Mouse (Mus musculus) neural tube, embryonic 11.5 days (tissue): ENCODE measurements at regions not wholly inside any gene's neighbourhood (a gene's known extent, or its start where the extent isn't known, plus 50 kb on each side); places are given as distances from the start of the nearest gene placed in this dataset.
"Not testable (repeated sequence)": the region's sequence is repeated elsewhere in the genome, so short reads cannot be mapped to it uniquely, and the experiment has no call there.

Experiments
- ATAC-seq: fragments of 200-750 bp; cut with Nextera tagmentation; 2 replicates; pipeline ENCODE4 v1.8.0; 2017; ENCODE audit warnings: moderate number of reproducible peaks, mild to moderate bottlenecking, moderate TSS enrichment, moderate library complexity; ENCODE audit not compliant: insufficient read depth, low FRiP score, low TSS enrichment
- DNase-seq: peaks from one replicate; pipeline ENCODE4 v3.0.0-alpha.2; 2015; ENCODE audit warnings: low spot score
- H3K27ac ChIP-seq: fragments of 300-500 bp; sonication (generic); 2 replicates; pipeline ENCODE4 v1.5.1; 2014; ENCODE audit warnings: low read depth, mild to moderate bottlenecking, low read length
- H3K27me3 ChIP-seq: fragments of 300-500 bp; sonication (generic); 2 replicates; pipeline ENCODE4 v1.6.1; 2014; ENCODE audit warnings: mild to moderate bottlenecking, low read length, mixed read lengths; ENCODE audit not compliant: control insufficient read depth, insufficient read depth
- H3K36me3 ChIP-seq: fragments of 300-500 bp; sonication (generic); 2 replicates; pipeline ENCODE4 v1.6.1; 2014; ENCODE audit warnings: mild to moderate bottlenecking, low read length, moderate library complexity, mixed read lengths; ENCODE audit not compliant: control insufficient read depth, insufficient read depth
- H3K4me1 ChIP-seq: fragments of 300-500 bp; sonication (generic); 2 replicates; pipeline ENCODE4 v1.6.1; 2014; ENCODE audit warnings: low read length, mixed read lengths; ENCODE audit not compliant: control insufficient read depth, insufficient read depth
- H3K4me2 ChIP-seq: fragments of 300-500 bp; sonication (generic); 2 replicates; pipeline ENCODE4 v1.6.1; 2014; ENCODE audit warnings: low read depth, mild to moderate bottlenecking, moderate library complexity
- H3K4me3 ChIP-seq: fragments of 300-500 bp; sonication (generic); 2 replicates; pipeline ENCODE4 v1.5.1; 2014; ENCODE audit warnings: low read depth, low read length
- H3K9ac ChIP-seq: fragments of 300-500 bp; sonication (generic); 2 replicates; pipeline ENCODE4 v1.6.1; 2014; ENCODE audit warnings: mild to moderate bottlenecking, low read length
- H3K9me3 ChIP-seq: fragments of 300-500 bp; sonication (generic); 2 replicates; pipeline ENCODE4 v1.6.1; 2016; ENCODE audit warnings: low read length; ENCODE audit not compliant: control insufficient read depth
- WGBS: fragments of 180-500 bp; shearing (Covaris S2); extraction: QIAGEN DNeasy Blood & Tissue Kit; methylation state at CpG from one replicate; pipeline ENCODE4 v1.1.7; 2014; 5-methylcytosine and 5-hydroxymethylcytosine counted together

GRCm38 (mm10) chr13:12940911-12941310 lies 64.3 kb downstream of the Prl2c2 start:
- not testable (repeated sequence) for H3K27me3 ChIP-seq, H3K9ac ChIP-seq, H3K27ac ChIP-seq, ATAC-seq, H3K9me3 ChIP-seq, H3K4me3 ChIP-seq, H3K4me1 ChIP-seq, DNase-seq, H3K36me3 ChIP-seq, H3K4me2 ChIP-seq

GRCm38 (mm10) chr13:12935103-12935502 lies 70.1 kb downstream of the Prl2c2 start:
- DNase-seq, ATAC-seq, H3K4me3 ChIP-seq, H3K27me3 ChIP-seq, H3K36me3 ChIP-seq, H3K4me1 ChIP-seq, H3K27ac ChIP-seq, H3K4me2 ChIP-seq, H3K9ac ChIP-seq: not testable (repeated sequence)
- 5% methylated on average over 1 of the region's 1 CpGs for WGBS
- peaks cover 32% of the 10 kb centered on the region for H3K9me3 ChIP-seq

- not testable (repeated sequence) for H3K27ac ChIP-seq, H3K4me1 ChIP-seq, H3K27me3 ChIP-seq, H3K4me2 ChIP-seq, H3K4me3 ChIP-seq, H3K36me3 ChIP-seq, ATAC-seq, H3K9ac ChIP-seq, DNase-seq
- peaks cover 53% of the 10 kb centered on the region for H3K9me3 ChIP-seq
- 86% methylated on average over 15 of the region's 15 CpGs for WGBS
Observed at GRCm38 (mm10) chr13:12931907-12932617, 73.1 kb downstream of the Prl2c2 start.

- WGBS, result 84% methylated on average over 5 of the region's 5 CpGs
- no peak overlapping the region for H3K4me2 ChIP-seq
- H3K27me3 ChIP-seq, result no peaks in the 10 kb centered on the region
- peaks cover 68% of the 10 kb centered on the region for H3K9me3 ChIP-seq
- H3K27ac ChIP-seq, result no peak overlapping the region
- H3K36me3 ChIP-seq, result no peaks in the 10 kb centered on the region
- ATAC-seq, result no peak
- no peak for DNase-seq
- no peak overlapping the region for H3K4me3 ChIP-seq
- no peak overlapping the region for H3K9ac ChIP-seq
- no peaks in the 10 kb centered on the region for H3K4me1 ChIP-seq
Observed at GRCm38 (mm10) chr13:12930566-12930965, 74.6 kb downstream of the Prl2c2 start.

GRCm38 (mm10) chr13:12929806-12930205 lies 75.4 kb downstream of the Prl2c2 start:
- H3K36me3 ChIP-seq, result no peaks in the 10 kb centered on the region
- H3K4me2 ChIP-seq, result no peak overlapping the region
- H3K9me3 ChIP-seq, result peaks cover 70% of the 10 kb centered on the region
- no peaks in the 10 kb centered on the region for H3K4me1 ChIP-seq
- DNase-seq (no peak), ATAC-seq (no peak)
- no peak overlapping the region for H3K9ac ChIP-seq
- H3K27me3 ChIP-seq, result no peaks in the 10 kb centered on the region
- WGBS, result 93% methylated on average over 5 of the region's 5 CpGs
- H3K27ac ChIP-seq, result no peak overlapping the region
- H3K4me3 ChIP-seq, result no peak overlapping the region

- Histone ChIP-seq H3K27ac (no peak overlapping the region), H3K27me3 (no peaks in the 10 kb centered on the region), H3K9ac (no peak overlapping the region), H3K36me3 (no peaks in the 10 kb centered on the region), H3K9me3 (peaks cover 63% of the 10 kb centered on the region), H3K4me2 (no peak overlapping the region), H3K4me1 (no peaks in the 10 kb centered on the region), H3K4me3 (no peak overlapping the region)
- WGBS, result 91% methylated on average over 15 of the region's 15 CpGs
- ATAC-seq (no peak), DNase-seq (no peak)
Observed at GRCm38 (mm10) chr13:12927587-12928345, 77.4 kb downstream of the Prl2c2 start.

GRCm38 (mm10) chr13:12925604-12926003 lies 79.6 kb downstream of the Prl2c2 start:
- H3K9me3 ChIP-seq, result peaks cover 54% of the 10 kb centered on the region
- WGBS, result 88% methylated on average over 14 of the region's 14 CpGs
- ATAC-seq (no peak), DNase-seq (no peak)
- H3K4me3 ChIP-seq, result no peak overlapping the region
- H3K27ac ChIP-seq, result no peak overlapping the region
- no peaks in the 10 kb centered on the region for H3K27me3 ChIP-seq
- no peak overlapping the region for H3K9ac ChIP-seq
- no peaks in the 10 kb centered on the region for H3K36me3 ChIP-seq
- H3K4me1 ChIP-seq, result no peaks in the 10 kb centered on the region
- H3K4me2 ChIP-seq, result no peak overlapping the region

GRCm38 (mm10) chr13:12912902-12913301 lies 92.3 kb downstream of the Prl2c2 start:
- H3K4me2 ChIP-seq, result no peak overlapping the region
- no peaks in the 10 kb centered on the region for H3K36me3 ChIP-seq
- H3K9me3 ChIP-seq, result peaks cover 14% of the 10 kb centered on the region
- DNase-seq (no peak), ATAC-seq (peak; percentile 21; the same call in 1 of the 2 replicates)
- H3K27me3 ChIP-seq, result no peaks in the 10 kb centered on the region
- H3K9ac ChIP-seq, result no peak overlapping the region
- 84% methylated on average over 5 of the region's 5 CpGs for WGBS
- H3K4me3 ChIP-seq, result no peak overlapping the region
- H3K4me1 ChIP-seq, result no peaks in the 10 kb centered on the region
- H3K27ac ChIP-seq, result no peak overlapping the region

- Histone ChIP-seq H3K9me3 (peaks cover 5% of the 10 kb centered on the region), H3K9ac (no peak overlapping the region), H3K36me3 (no peaks in the 10 kb centered on the region), H3K4me2 (no peak overlapping the region), H3K4me3 (no peak overlapping the region), H3K27me3 (no peaks in the 10 kb centered on the region), H3K4me1 (no peaks in the 10 kb centered on the region), H3K27ac (no peak overlapping the region)
- DNase-seq, result no peak
- ATAC-seq, result no peak
Observed at GRCm38 (mm10) chr13:12906151-12906550, 99.0 kb downstream of the Prl2c2 start.
